Mouse (Mus musculus): ENCODE measurements at regions not wholly inside any gene's neighbourhood (a gene's known extent, or its start where the extent isn't known, plus 50 kb on each side); places are given as distances from the start of the nearest gene placed in this dataset.

- TF ChIP-seq CTCF (IDR thresholded peaks at IDR 0.05), result no peak
- no peak for TF ChIP-seq EP300 (IDR thresholded peaks at IDR 0.05)
Observed at GRCm38 (mm10) chr3:70201334-70201943, 194.0 kb downstream of the Otol1 start.

Measured in lung, postnatal 0 days (tissue).